Mouse (Mus musculus) brain, embryonic 14.5 days (tissue): ENCODE measurements at regions not wholly inside any gene's neighbourhood (a gene's known extent, or its start where the extent isn't known, plus 50 kb on each side); places are given as distances from the start of the nearest gene placed in this dataset.

Source experiments
- DNase-seq: peaks from one replicate; pipeline ENCODE4 v3.0.0-alpha.2; 2011; ENCODE audit warnings: low read depth
- CTCF ChIP-seq: fragments of 200-500 bp; IDR thresholded peaks from 2 replicates; pipeline ENCODE4 v1.5.1; 2012; ENCODE audit warnings: inconsistent platforms, mild to moderate bottlenecking, moderate library complexity, borderline replicate concordance; ENCODE audit not compliant: insufficient read depth, insufficient read length; ENCODE audit errors: extremely low read depth
- POLR2A ChIP-seq: fragments of 200-500 bp; IDR thresholded peaks from 2 replicates; pipeline ENCODE4 v1.6.1; 2012; ENCODE audit warnings: mild to moderate bottlenecking, inconsistent platforms, borderline replicate concordance; ENCODE audit not compliant: poor library complexity, insufficient read depth, insufficient read length, severe bottlenecking; ENCODE audit errors: extremely low read depth

DNA sequence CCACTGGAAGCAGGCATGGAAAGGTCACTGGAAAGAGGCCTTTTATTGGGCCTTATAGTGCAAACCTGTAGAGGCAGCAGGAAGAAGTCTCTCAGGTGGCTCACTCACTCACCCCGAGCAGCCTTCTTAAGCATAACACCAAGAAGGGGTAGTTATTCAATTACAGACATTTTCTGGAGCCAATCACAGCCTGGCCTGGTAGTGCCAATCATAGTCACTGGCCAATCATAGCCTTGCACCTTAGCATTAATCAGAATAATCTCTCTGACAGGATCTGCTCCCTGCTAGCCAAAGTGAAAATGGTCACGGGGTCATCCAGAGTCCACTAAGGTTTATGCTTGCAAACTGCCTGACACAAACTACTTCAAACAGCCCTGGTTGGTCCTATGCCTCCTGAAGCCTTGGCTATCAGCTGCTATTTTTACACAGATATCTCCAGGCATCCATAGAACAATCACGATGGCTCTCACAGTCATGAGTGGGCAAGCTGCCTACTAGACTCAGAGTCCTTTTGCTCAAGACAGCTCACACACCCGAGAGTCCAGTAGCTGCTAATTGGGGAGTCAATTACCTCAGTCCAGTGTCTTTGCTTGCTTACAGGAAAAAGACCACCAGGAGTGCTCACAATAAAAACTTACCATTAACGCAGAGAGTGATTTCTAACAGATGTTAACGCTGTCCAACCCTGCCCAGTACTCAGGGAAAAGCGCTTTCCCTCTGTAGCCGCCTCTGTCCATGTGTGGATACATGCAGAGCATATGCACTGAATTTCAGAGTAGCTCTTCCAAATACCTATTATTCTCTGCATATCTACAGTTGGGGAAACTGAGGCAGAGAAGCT lies 234.1 kb downstream of the Rybp start:
- no peak for TF ChIP-seq POLR2A
- TF ChIP-seq CTCF, result no peak
- peak; percentile 43 for DNase-seq

GRCm38 (mm10) chr6:100052406-100052805 lies 234.9 kb downstream of the Rybp start:
- no peak for DNase-seq
- TF ChIP-seq CTCF, result no peak
- TF ChIP-seq POLR2A, result no peak

DNA sequence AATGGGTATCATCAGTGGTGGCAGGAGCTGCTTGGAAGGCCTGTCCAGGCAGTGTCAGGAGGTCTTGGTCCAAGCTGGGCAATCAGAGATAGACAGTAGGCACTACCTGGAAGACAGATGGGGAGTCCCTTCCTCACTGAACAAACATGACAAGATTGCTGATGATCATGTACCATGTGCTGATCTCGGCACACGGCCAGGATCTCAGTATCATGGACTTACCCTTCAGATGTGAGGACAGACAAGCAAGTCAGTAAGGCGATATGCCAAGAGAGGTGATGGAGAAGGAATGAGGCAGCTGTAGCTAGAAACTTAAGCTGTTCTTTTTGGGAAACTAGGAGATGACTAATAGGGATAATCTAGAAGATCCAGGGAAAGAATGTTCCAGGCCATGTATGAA lies 238.2 kb downstream of the Rybp start:
- DNase-seq, result no peak
- TF ChIP-seq POLR2A, result no peak
- TF ChIP-seq CTCF, result no peak

- peak; percentile 88 for DNase-seq
- TF ChIP-seq POLR2A, result no peak
- TF ChIP-seq CTCF, result no peak
Measured at GRCm38 (mm10) chr6:100046186-100046990, 240.9 kb downstream of the Rybp start.

DNA sequence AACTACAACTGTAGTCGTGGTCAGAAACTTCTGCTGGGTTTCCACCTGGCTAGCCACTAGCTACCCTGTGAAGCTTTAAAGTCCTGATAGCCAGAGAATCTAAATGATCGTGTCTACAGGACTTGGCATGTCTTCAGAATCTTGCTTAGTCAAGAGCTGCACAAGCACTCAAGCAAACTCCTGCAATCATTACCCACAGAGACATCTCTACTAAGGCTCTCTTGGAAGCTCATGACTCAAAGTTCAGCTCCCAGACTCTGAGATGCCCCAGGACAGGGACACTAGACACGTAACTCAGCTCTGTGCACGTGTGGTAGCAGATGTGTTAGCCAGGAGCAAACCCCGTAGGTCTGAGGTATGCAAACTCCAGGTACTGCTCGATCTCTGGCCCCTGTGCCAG lies 242.2 kb downstream of the Rybp start:
- TF ChIP-seq POLR2A, result no peak
- no peak for TF ChIP-seq CTCF
- DNase-seq, result no peak

- peak; percentile 53 for DNase-seq
- no peak for TF ChIP-seq CTCF
- no peak for TF ChIP-seq POLR2A
Measured at GRCm38 (mm10) chr6:100041161-100041560, 246.1 kb downstream of the Rybp start.

- TF ChIP-seq POLR2A (no peak), CTCF (no peak)
- DNase-seq, result no peak
Measured at GRCm38 (mm10) chr6:100040459-100040984, 246.8 kb downstream of the Rybp start.

GRCm38 (mm10) chr6:100032701-100033100 lies 254.6 kb downstream of the Rybp start:
- peak; percentile 36 for DNase-seq
- TF ChIP-seq POLR2A (no peak), CTCF (no peak)

- TF ChIP-seq CTCF (no peak), POLR2A (no peak)
- DNase-seq, result no peak
Measured at GRCm38 (mm10) chr6:100030522-100030921, 256.8 kb downstream of the Rybp start.

- peak; percentile 64 for DNase-seq
Measured at GRCm38 (mm10) chr6:100030010-100030409, 257.3 kb downstream of the Rybp start.

DNA sequence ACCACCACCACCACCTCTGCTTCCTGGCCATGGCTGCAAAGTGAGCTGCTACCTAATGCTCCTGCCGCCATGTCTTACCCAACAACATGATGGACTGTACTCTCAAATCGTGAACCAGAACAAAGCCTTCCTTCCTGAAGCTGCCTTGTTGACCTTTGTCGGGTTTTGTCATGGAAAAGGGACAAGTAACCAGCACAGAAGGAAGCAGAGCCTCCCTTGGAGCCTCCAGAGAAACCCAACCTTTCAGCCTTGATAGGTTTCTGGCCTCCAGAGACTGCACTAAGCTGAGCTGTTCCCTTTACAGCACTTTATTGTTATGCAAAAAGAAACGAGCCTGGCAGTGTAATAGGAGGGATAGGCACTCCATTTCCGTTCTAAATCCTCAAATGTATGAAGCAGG lies 259.8 kb downstream of the Rybp start:
- TF ChIP-seq CTCF (no peak), POLR2A (no peak)
- DNase-seq, result no peak

More at GRCm38 (mm10) chr6:100030010-100030409, 257.3 kb downstream of the Rybp start:
- TF ChIP-seq POLR2A (no peak), CTCF (no peak)
